8 mouse cellular contexts compared by ENCODE assay signal in genomic region chr10:5600123-5600522, GRCm38 (mm10). TPM values are rescaled to one million over a fixed set of nuclear protein-coding genes. Genes with fewer than 3 reads are reported as not detected.
DNase-seq lines count a peak whose midpoint lies in the region; ATAC-seq lines count a peak whose summit lies in the region.

No protein-coding gene starts in this region.

- peak; percentile 24 to 61 for DNase-seq in heart, adult 9 months (ENCODE audit: low spot score in 2 of 2)
- DNase-seq in heart, postnatal 25 days (ENCODE audit: low spot score), result no peak
- peak; percentile 55 for DNase-seq in c-Kit-positive CD71-positive TER-119-negative erythroid progenitor cells, embryonic 14.5 days (ENCODE audit: low read depth)
- DNase-seq in layer of hippocampus, postnatal 14 days (ENCODE audit: low spot score in 2 of 2), result peak; percentile 63 to 78
- DNase-seq in right cerebral cortex, postnatal 14 days, result peak; percentile 54

- 20% methylated on average over 7 of the region's 7 CpGs for WGBS in forebrain, embryonic 13.5 days
- 19% methylated on average over 7 of the region's 7 CpGs for WGBS in hindbrain, embryonic 16.5 days

- no peaks in the 10 kb centered on the region for H3K9me3 ChIP-seq in forebrain, embryonic 13.5 days (replicated peaks)
- H3K9me3 ChIP-seq in hindbrain, embryonic 16.5 days (ENCODE audit: control insufficient read depth, low read length), result no peaks in the 10 kb centered on the region

- ATAC-seq in forebrain, embryonic 13.5 days, result peak; percentile 94
- ATAC-seq in hindbrain, embryonic 16.5 days, result peak; percentile 95
- peak; percentile 59 for ATAC-seq in megakaryocyte, adult 5-6 weeks (ENCODE audit: poor library complexity, severe bottlenecking)

- H3K4me2 ChIP-seq in forebrain, embryonic 13.5 days, result no peak overlapping the region
- H3K4me2 ChIP-seq in hindbrain, embryonic 16.5 days (ENCODE audit: low read length), result no peak overlapping the region

- H3K36me3 ChIP-seq in forebrain, embryonic 13.5 days (ENCODE audit: poor library complexity, severe bottlenecking), result no peaks in the 10 kb centered on the region
- no peaks in the 10 kb centered on the region for H3K36me3 ChIP-seq in hindbrain, embryonic 16.5 days (ENCODE audit: control insufficient read depth, insufficient read depth, low read length)

- intact Hi-C loops in heart, postnatal 25 days (cut with DNase I), result loop anchor here (1.0 to 2.0 kb wide), 2 partner anchors 35 to 187 kb away; no protein-coding TSS in a partner anchor

- H3K27me3 ChIP-seq in forebrain, embryonic 13.5 days, result no peaks in the 10 kb centered on the region
- no peaks in the 10 kb centered on the region for H3K27me3 ChIP-seq in hindbrain, embryonic 16.5 days (replicated peaks; ENCODE audit: control insufficient read depth, insufficient read depth, low read length)

- H3K4me1 ChIP-seq in forebrain, embryonic 13.5 days, result no peaks in the 10 kb centered on the region
- no peaks in the 10 kb centered on the region for H3K4me1 ChIP-seq in hindbrain, embryonic 16.5 days (ENCODE audit: control insufficient read depth, insufficient read depth, low read depth, low read length)

- H3K9ac ChIP-seq in forebrain, embryonic 13.5 days, result no peak overlapping the region
- no peak overlapping the region for H3K9ac ChIP-seq in hindbrain, embryonic 16.5 days (ENCODE audit: low read depth, low read length)

- H3K27ac ChIP-seq in forebrain, embryonic 13.5 days, result no peak overlapping the region
- H3K27ac ChIP-seq in hindbrain, embryonic 16.5 days (ENCODE audit: low read depth, low read length), result no peak overlapping the region

- no peak overlapping the region for H3K4me3 ChIP-seq in forebrain, embryonic 13.5 days
- H3K4me3 ChIP-seq in hindbrain, embryonic 16.5 days (ENCODE audit: low read length), result no peak overlapping the region

RNA-seq across cellular contexts. Expression of gene Myct1, which starts 6.5 kb away (rescaled TPM):
- 10 to 100 TPM; 13.3 to 19.5 TPM for total RNA-seq in heart, postnatal 25 days (2021)
- polyA plus RNA-seq in forebrain, embryonic 13.5 days (2015; fragmentation: Nextera tagmentation; extraction: Ambion mirVana), result 0.64 and 1.0 TPM in 2 replicates
- 0.96 and 1.4 TPM in 2 replicates for polyA plus RNA-seq in hindbrain, embryonic 16.5 days (2015; fragmentation: Nextera tagmentation; extraction: Ambion mirVana)
- total RNA-seq in layer of hippocampus, postnatal 14 days (2021), result under 1 TPM; 0.51 to 0.52 TPM
- 0.05 TPM in 1 of 2 replicates, not detected in the other for total RNA-seq in megakaryocyte, adult 5-6 weeks (2015)
- total RNA-seq in megakaryocyte, adult 5-6 weeks (2017), result 0.15 TPM in 1 of 2 replicates, not detected in the other

RNA-seq across cellular contexts. Expression of gene Vip, which starts 38.9 kb away (rescaled TPM):
- total RNA-seq in heart, postnatal 25 days (2021), result not detected
- polyA plus RNA-seq in forebrain, embryonic 13.5 days (2015; fragmentation: Nextera tagmentation; extraction: Ambion mirVana), result 0.10 TPM in 1 of 2 replicates, not detected in the other
- polyA plus RNA-seq in hindbrain, embryonic 16.5 days (2015; fragmentation: Nextera tagmentation; extraction: Ambion mirVana), result 2.1 and 2.2 TPM in 2 replicates
- 10 to 100 TPM; 11.6 to 11.9 TPM for total RNA-seq in layer of hippocampus, postnatal 14 days (2021)
- not detected in 2 replicates for total RNA-seq in megakaryocyte, adult 5-6 weeks (2015)
- not detected in 2 replicates for total RNA-seq in megakaryocyte, adult 5-6 weeks (2017)

RNA-seq across cellular contexts. Expression of gene Syne1, which starts 48.8 kb away (rescaled TPM):
- total RNA-seq in heart, postnatal 25 days (2021), result 10 to 100 TPM; 63.2 to 70.1 TPM
- 2.4 and 3.4 TPM in 2 replicates for polyA plus RNA-seq in forebrain, embryonic 13.5 days (2015; fragmentation: Nextera tagmentation; extraction: Ambion mirVana)
- 15.1 and 18.7 TPM in 2 replicates for polyA plus RNA-seq in hindbrain, embryonic 16.5 days (2015; fragmentation: Nextera tagmentation; extraction: Ambion mirVana)
- 100 to 1,000 TPM; 178 to 205 TPM for total RNA-seq in layer of hippocampus, postnatal 14 days (2021)
- total RNA-seq in megakaryocyte, adult 5-6 weeks (2015), result 69.0 and 85.1 TPM in 2 replicates
- 103 and 141 TPM in 2 replicates for total RNA-seq in megakaryocyte, adult 5-6 weeks (2017)

Comparison
In these comparisons a context has a peak if more than half of its experiments do, and no peak if none do; other contexts are left out.
1. RNA of gene Myct1, which starts 6.5 kb away (total RNA-seq): 13.3 to 19.5 TPM in heart, postnatal 25 days; 0.51 to 0.52 TPM in layer of hippocampus, postnatal 14 days and 0.05 to 0.15 TPM in megakaryocyte, adult 5-6 weeks; every median in the first group is over 4 times any median in the second.
2. RNA of gene Vip, which starts 38.9 kb away (total RNA-seq): 11.6 to 11.9 TPM in layer of hippocampus, postnatal 14 days; not detected in heart, postnatal 25 days and not detected in megakaryocyte, adult 5-6 weeks; every median in the first group is over 10 times any median in the second.
3. Peak in every context shown above with its lines, with median percentiles within 50 percentile points of each other: ATAC-seq.